Mouse (Mus musculus): ENCODE results near the gene Map2k7.

- TF ChIP-seq CTCF (IDR thresholded peaks at IDR 0.05; ENCODE audit: low read depth) (no peak), EP300 (IDR thresholded peaks at IDR 0.05; ENCODE audit: low read depth) (no peak)
These were observed 20.7 kb downstream of the Map2k7 start, which contains the start of gene Ctxn1 for GRCm38 (mm10) chr8:4259125-4259804.
